Mouse (Mus musculus) embryonic facial prominence, embryonic 13.5 days (tissue): ENCODE data around the gene Casp3. TPM values are rescaled to one million over a fixed set of nuclear protein-coding genes. Genes with fewer than 3 reads are reported as not detected.
A peak's percentile ranks its signal among the peaks of the same experiment; 100 is the strongest.

Experiments used
- ATAC-seq: fragments of 200-750 bp; cut with Nextera tagmentation; 2 replicates; pipeline ENCODE4 v1.8.0; 2017; ENCODE audit warnings: low read depth; ENCODE audit not compliant: insufficient number of reproducible peaks, insufficient read depth, low FRiP score, low TSS enrichment
- H3K27ac ChIP-seq: fragments of 300-500 bp; sonication (generic); 2 replicates; pipeline ENCODE4 v1.5.1; 2015; ENCODE audit warnings: moderate library complexity, mild to moderate bottlenecking, inconsistent platforms
- H3K27me3 ChIP-seq: fragments of 300-500 bp; sonication (generic); 2 replicates; pipeline ENCODE4 v1.6.1; 2015; ENCODE audit warnings: mild to moderate bottlenecking, inconsistent platforms
- H3K36me3 ChIP-seq: fragments of 300-500 bp; sonication (generic); 2 replicates; pipeline ENCODE4 v1.6.1; 2015; ENCODE audit warnings: mild to moderate bottlenecking, inconsistent platforms
- H3K4me1 ChIP-seq: fragments of 300-500 bp; sonication (generic); 2 replicates; pipeline ENCODE4 v1.6.1; 2015; ENCODE audit warnings: inconsistent platforms
- H3K4me2 ChIP-seq: fragments of 300-500 bp; sonication (generic); 2 replicates; pipeline ENCODE4 v1.6.1; 2015; ENCODE audit warnings: moderate library complexity, mild to moderate bottlenecking, inconsistent platforms
- H3K4me3 ChIP-seq: fragments of 300-500 bp; sonication (generic); 2 replicates; pipeline ENCODE4 v1.5.1; 2015; ENCODE audit warnings: mild to moderate bottlenecking, inconsistent platforms
- H3K9ac ChIP-seq: fragments of 300-500 bp; sonication (generic); 2 replicates; pipeline ENCODE4 v1.6.1; 2015; ENCODE audit warnings: mild to moderate bottlenecking, inconsistent platforms
- H3K9me3 ChIP-seq: fragments of 300-500 bp; sonication (generic); 2 replicates; pipeline ENCODE4 v1.6.1; 2016; ENCODE audit warnings: inconsistent platforms
- WGBS: fragments of 180-500 bp; shearing (Covaris S2); methylation state at CpG from one replicate; pipeline ENCODE4 v1.1.7; 2015; ENCODE audit warnings: mixed read lengths; 5-methylcytosine and 5-hydroxymethylcytosine counted together
- polyA plus RNA-seq: library from polyadenylated mRNA; unstranded; fragments of >200 nt; fragmentation: Nextera tagmentation; extraction: Ambion mirVana; gene quantifications from 2 replicates; pipeline ENCODE4 v1.2.1, GENCODE M21; 2015

The Casp3 gene
- polyA plus RNA-seq, 1 experiment from 2014 or later: 98.2 TPM

DNA sequence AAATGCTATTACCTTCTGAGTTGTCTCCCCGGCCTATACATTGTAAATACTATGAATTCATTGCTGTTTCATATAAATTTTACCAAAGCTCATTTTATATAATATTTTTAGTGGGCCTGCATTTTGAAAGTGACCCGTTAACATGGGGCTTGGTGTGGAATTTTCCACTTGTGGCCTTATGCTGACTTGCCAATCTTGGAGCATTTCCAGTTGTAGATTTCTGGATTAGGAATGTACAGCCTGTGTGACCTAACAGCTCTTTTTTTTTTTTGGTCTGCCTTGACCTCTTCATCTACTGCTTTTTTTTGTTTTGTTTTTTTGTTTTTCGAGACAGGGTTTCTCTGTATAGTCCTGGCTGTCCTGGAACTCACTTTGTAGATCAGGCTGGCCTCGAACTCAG lies 13.8 kb downstream of the Casp3 start:
- Histone ChIP-seq H3K27me3 (no peaks in the 10 kb centered on the region), H3K36me3 (peaks cover 55% of the 10 kb centered on the region), H3K27ac (no peak overlapping the region), H3K4me1 (no peaks in the 10 kb centered on the region), H3K4me2 (no peak overlapping the region), H3K9ac (no peak overlapping the region), H3K4me3 (no peak overlapping the region), H3K9me3 (no peaks in the 10 kb centered on the region)
- no peak for ATAC-seq
- WGBS: 89% methylated on average over 4 of the region's 4 CpGs

DNA sequence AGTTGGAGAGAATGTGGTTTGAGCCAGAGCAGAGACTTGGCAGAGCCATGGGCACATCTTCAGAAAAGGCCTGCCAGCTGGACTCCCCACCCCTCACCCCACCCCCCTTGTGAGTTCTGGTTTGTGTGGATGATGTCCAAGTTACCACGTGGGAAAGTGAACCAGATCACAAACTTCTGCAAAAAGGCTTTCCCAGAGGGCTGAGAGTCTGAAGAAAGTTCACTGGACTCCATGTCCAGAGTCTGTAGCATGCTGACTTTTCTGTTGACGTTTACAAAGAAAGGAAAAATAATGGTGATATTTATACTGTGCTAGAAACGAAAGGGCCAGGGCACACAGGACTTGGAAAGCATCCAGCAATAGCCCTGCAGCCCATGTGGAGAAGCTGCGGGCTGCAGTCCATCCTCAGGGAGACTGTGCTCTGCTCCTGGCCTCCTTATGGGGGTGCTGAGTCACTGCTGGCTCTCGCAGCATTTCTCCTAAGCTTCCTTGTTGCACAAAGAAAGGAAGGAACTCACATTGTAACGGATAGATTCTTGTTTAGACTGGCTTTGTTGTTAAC lies 22.0 kb downstream of the Casp3 start:
- no peaks in the 10 kb centered on the region for H3K27me3 ChIP-seq
- H3K9ac ChIP-seq: no peak overlapping the region
- H3K4me1 ChIP-seq: no peaks in the 10 kb centered on the region
- no peak overlapping the region for H3K4me2 ChIP-seq
- H3K36me3 ChIP-seq: peaks cover 67% of the 10 kb centered on the region
- no peak overlapping the region for H3K4me3 ChIP-seq
- H3K27ac ChIP-seq: no peak overlapping the region
- no peaks in the 10 kb centered on the region for H3K9me3 ChIP-seq
- no peak for ATAC-seq
- 68% methylated on average over 6 of the region's 6 CpGs for WGBS

DNA sequence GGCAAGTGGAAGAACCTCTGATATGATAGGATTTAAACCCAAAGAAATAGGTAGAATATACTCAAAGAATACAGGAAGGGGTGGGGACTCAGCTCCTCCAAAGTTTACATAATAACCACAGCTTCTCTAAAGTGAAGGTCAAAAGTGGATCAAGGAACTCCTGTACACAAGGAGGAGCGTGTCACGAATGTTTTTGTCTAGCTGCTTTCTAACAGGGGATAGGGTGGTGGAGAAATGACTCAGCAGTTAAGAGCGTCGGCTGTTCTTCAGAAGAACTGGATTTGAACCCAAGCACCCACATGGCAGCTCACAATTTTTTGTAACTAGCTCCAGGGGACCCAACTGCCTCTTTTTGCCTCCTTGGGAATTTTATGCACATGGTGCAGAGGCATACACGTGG lies 22.8 kb downstream of the Casp3 start:
- Histone ChIP-seq H3K9me3 (no peaks in the 10 kb centered on the region), H3K4me1 (no peaks in the 10 kb centered on the region), H3K27ac (no peak overlapping the region), H3K4me2 (no peak overlapping the region), H3K4me3 (no peak overlapping the region), H3K27me3 (no peaks in the 10 kb centered on the region), H3K36me3 (peaks cover 60% of the 10 kb centered on the region), H3K9ac (no peak overlapping the region)
- 88% methylated on average over 5 of the region's 5 CpGs for WGBS
- no peak for ATAC-seq

DNA sequence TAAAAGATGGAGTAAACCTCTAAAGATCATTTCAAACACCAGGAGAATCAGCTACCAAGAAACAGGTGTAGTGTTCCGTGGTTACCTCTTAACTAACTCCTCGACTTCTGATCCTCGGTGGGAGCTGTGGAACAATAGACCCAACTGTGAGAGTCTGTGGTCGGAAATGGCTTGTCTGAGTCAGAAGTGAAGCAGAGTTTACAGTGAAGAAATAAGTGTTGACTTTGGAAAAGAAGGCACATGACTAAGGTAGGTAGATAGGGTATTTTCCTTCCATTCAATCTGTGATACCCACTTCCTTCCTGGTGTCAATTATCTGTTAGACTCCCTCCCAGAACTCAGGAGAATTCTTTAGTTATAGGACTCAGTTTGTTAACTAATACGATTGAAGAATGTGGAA lies 24.2 kb downstream of the Casp3 start:
- ATAC-seq: no peak
- no peaks in the 10 kb centered on the region for H3K27me3 ChIP-seq
- H3K9ac ChIP-seq: no peak overlapping the region
- H3K27ac ChIP-seq: no peak overlapping the region
- 86% methylated on average over 5 of the region's 5 CpGs for WGBS
- no peaks in the 10 kb centered on the region for H3K4me1 ChIP-seq
- no peaks in the 10 kb centered on the region for H3K9me3 ChIP-seq
- H3K4me2 ChIP-seq: no peak overlapping the region
- peaks cover 46% of the 10 kb centered on the region for H3K36me3 ChIP-seq
- H3K4me3 ChIP-seq: no peak overlapping the region

DNA sequence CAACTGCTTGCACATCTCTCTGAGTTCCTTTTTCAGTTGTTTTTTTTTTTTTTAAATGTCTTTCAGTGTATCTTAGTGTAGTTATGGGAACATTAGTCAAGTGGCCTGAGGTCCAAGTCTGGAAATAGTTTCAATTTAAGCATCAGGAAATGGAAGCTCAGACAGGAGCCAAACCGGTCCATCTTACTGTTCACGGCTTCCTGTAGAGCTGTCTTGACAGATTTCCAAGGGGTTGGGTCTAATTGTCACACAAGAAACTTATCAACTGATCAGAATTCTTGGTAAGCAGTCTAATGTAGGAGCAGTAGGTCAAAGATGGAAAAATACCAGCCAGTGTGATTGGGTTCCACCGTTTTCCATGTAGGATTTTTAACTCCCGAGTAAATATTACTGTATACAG lies 31.3 kb downstream of the Casp3 start:
- no peak for ATAC-seq
- Histone ChIP-seq H3K27ac (no peak overlapping the region), H3K4me1 (no peaks in the 10 kb centered on the region), H3K4me3 (no peak overlapping the region), H3K4me2 (no peak overlapping the region), H3K36me3 (no peaks in the 10 kb centered on the region), H3K9ac (no peak overlapping the region), H3K27me3 (no peaks in the 10 kb centered on the region), H3K9me3 (no peaks in the 10 kb centered on the region)
- WGBS: 82% methylated on average over 4 of the region's 4 CpGs

DNA sequence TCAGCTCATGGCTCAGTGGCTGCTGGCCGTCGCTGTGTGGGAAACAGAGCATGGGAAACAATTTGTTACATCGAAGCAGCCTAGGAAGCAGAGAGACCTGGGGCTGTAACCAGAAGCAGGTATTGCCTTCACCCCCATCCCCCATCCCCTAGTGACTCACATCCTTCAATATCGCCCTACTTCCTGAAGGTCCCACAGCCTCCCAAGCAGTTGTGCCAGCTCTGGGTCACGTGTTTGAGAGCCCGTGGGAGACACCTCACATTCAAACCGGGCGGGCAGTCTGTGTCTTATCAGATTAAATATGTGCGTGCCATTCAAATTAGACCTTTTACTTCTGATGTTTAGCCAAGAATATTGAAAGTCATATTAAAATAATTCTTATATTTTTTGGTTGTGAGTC lies 34.8 kb downstream of the Casp3 start:
- H3K9ac ChIP-seq: no peak overlapping the region
- WGBS: 65% methylated on average over 9 of the region's 9 CpGs
- no peaks in the 10 kb centered on the region for H3K27me3 ChIP-seq
- no peak for ATAC-seq
- no peak overlapping the region for H3K27ac ChIP-seq
- H3K4me3 ChIP-seq: no peak overlapping the region
- no peak overlapping the region for H3K4me2 ChIP-seq
- no peaks in the 10 kb centered on the region for H3K36me3 ChIP-seq
- H3K9me3 ChIP-seq: no peaks in the 10 kb centered on the region
- H3K4me1 ChIP-seq: no peaks in the 10 kb centered on the region

DNA sequence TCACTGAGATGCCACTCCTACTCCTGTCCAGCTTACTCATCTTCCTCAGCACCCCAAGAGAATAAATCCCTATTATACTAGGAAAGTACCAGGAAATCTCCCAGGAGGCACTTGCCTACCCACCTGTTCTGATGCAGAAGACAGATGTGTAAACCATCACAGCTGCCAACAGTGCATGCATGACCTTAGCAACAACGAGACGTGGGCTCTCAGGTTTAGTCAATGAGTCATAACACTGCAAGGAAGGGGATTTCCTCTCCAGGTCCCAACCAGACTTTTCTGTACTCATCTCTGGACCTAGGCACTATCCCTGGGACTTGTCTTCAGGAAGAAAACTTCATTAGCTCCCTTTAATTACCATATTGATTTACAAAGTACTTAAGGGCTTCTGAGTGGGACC lies 38.8 kb downstream of the Casp3 start:
- H3K27ac ChIP-seq: no peak overlapping the region
- no peak overlapping the region for H3K4me3 ChIP-seq
- WGBS: 67% methylated on average over 2 of the region's 2 CpGs
- H3K9ac ChIP-seq: no peak overlapping the region
- no peaks in the 10 kb centered on the region for H3K4me1 ChIP-seq
- H3K9me3 ChIP-seq: no peaks in the 10 kb centered on the region
- H3K4me2 ChIP-seq: no peak overlapping the region
- no peak for ATAC-seq
- H3K36me3 ChIP-seq: no peaks in the 10 kb centered on the region
- no peaks in the 10 kb centered on the region for H3K27me3 ChIP-seq

DNA sequence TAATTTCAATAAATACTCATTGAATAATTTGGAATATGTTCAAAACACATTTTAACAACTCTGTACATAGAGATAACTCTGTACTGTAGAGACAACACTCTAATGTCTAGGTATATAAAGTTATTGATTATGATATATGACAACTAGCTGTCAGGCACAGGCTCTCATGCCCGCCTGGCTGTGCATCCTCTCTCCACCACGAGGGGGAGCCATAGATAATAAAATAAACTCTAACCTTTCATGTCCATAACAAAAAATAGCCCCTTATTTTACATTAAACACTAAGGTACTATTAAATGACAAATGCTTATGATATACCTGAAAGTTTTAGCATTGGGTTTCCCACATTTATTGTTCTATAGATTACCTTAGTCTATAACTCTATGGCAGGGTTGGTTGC lies 54.4 kb downstream of the Casp3 start:
- no peak for ATAC-seq
- no peak overlapping the region for H3K4me2 ChIP-seq
- H3K9me3 ChIP-seq: peaks cover 3% of the 10 kb centered on the region; the same call in 1 of the 2 replicates
- H3K4me3 ChIP-seq: no peak overlapping the region
- WGBS: 0% methylated on average over 2 of the region's 2 CpGs
- no peaks in the 10 kb centered on the region for H3K36me3 ChIP-seq
- no peak overlapping the region for H3K27ac ChIP-seq
- no peaks in the 10 kb centered on the region for H3K27me3 ChIP-seq
- peaks cover 4% of the 10 kb centered on the region; the same call in 1 of the 2 replicates for H3K4me1 ChIP-seq
- no peak overlapping the region for H3K9ac ChIP-seq

DNA sequence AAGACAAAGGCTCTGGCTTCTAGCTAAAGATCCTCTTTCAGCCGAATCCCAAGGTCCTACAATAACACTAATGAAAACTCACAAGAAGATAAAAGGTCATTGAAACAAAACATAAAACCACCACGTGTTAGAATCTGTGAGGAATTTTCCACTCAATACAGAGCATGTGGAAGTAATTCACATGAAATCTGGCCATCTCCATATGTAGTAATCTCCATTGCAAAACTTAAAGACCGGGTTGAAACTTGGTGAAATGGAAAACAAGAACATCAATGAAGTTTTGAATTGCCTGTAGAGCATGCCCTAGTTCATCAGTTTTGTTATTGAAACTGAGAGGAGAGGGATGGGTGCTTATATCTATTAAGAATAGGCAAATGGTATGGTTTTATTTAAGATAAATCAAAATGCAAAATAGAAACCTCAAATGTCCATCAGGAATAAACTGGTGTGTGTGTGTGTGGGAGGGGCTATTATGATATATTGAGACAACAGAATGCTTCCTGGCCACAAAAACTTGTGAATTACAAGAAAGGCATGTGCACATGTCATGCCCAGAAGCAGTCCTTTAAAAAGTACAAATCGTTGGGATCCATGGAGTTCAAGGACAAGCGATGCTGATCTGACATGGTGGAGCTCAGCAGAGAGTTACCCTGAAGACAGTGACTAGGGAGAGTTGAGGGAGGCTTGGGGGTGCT lies 63.7 kb downstream of the Casp3 start:
- Histone ChIP-seq H3K4me3 (no peak overlapping the region), H3K36me3 (no peaks in the 10 kb centered on the region), H3K27ac (peak overlapping the region; percentile 28; the same call in 1 of the 2 replicates), H3K4me2 (no peak overlapping the region), H3K27me3 (no peaks in the 10 kb centered on the region), H3K9ac (no peak overlapping the region), H3K4me1 (peaks cover 10% of the 10 kb centered on the region), H3K9me3 (no peaks in the 10 kb centered on the region)
- WGBS: 39% methylated on average over 5 of the region's 5 CpGs
- ATAC-seq: no peak

DNA sequence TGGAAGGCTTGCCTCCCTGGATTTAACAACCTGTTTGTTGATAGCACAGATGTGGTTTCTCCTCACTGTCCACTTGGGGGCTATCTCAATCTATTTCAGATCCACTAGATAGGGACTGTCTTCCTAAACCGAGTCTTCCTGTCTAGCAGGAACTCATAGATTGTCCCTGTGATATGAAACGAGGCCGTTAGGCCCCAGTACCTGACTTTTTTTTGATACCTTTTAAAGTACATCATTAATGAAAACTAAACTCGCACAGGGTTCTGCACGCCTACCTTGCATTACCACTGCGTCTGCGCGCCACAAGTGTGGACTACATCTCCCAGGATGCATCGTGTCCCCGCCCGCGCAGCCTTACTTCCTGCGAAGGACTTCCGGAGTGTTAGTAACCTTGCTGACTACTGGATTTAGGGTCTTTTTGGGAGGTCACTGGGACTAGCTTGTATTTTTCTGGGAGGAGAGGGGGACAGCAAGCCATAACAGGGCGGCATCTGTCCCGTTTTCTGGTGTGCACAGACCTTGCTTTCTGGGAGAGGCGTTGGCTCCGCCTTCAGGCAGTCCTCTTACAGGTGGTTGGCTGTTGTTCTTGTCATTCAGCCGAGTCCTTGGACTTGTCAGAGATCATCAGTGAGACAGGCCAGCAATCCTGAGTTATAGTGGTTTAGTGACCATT lies 69.7 kb downstream of the Casp3 start:
- no peaks in the 10 kb centered on the region for H3K9me3 ChIP-seq
- peak; percentile 99 for ATAC-seq
- peak overlapping the region; percentile 90 for H3K27ac ChIP-seq
- H3K4me1 ChIP-seq: no peaks in the 10 kb centered on the region
- WGBS: under 1% methylated on average over 19 of the region's 19 CpGs
- H3K27me3 ChIP-seq: no peaks in the 10 kb centered on the region
- peak overlapping the region; percentile 56 for H3K4me2 ChIP-seq
- H3K4me3 ChIP-seq: peak overlapping the region; percentile 57
- H3K36me3 ChIP-seq: no peaks in the 10 kb centered on the region
- H3K9ac ChIP-seq: peak overlapping the region; percentile 84
